Mouse (Mus musculus) heart, postnatal 0 days (tissue): ENCODE measurements around the gene Ccdc137.

Source experiments
- CTCF ChIP-seq: IDR thresholded peaks from 2 replicates; pipeline ENCODE4 v1.5.1; 2016; ENCODE audit warnings: antibody characterized with exemption, control low read depth, low read depth
- EP300 ChIP-seq: IDR thresholded peaks from 2 replicates; pipeline ENCODE4 v1.6.1; 2016; ENCODE audit warnings: antibody characterized with exemption, low read depth

DNA sequence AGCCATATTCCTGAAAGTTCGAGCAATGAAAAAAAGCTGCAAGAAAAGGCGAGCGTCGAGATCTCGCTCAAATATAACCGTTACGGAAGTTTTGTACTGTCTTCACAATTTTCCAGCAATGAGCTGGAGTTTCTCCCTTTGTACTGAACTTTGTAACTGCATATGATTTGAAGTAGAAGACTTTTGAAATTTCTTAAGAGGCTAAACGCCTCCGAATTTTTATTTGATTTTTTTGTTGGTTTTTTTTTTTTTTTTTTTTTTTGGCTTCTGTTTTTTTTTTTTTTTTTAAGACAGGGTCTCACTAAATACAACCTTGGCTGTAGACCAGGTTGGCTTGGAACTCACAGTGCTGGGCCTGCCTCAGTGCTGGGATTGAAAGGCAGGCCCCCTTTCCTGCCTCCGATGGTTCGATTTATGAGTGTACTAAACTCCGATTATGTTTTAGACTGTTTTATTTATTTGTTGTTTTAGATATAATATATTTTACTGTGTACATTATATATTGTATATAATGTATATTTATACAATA lies 20.0 kb upstream of the Ccdc137 start:
- no peak for TF ChIP-seq CTCF
- no peak for TF ChIP-seq EP300
